Mouse (Mus musculus) c-Kit-positive CD71-positive TER-119-positive erythroid progenitor cells, embryonic 14.5 days (primary cell): Measurements from ENCODE around the gene B230104I21Rik.

Experiments
- DNase-seq: peaks from one replicate; pipeline ENCODE4 v3.0.0-alpha.2; 2013; ENCODE audit warnings: low spot score

The B230104I21Rik gene

GRCm38 (mm10) chr4:154348197-154348786 is 12.4 kb downstream of the B230104I21Rik start:
- DNase-seq = no peak

GRCm38 (mm10) chr4:154352246-154352645 is 16.3 kb downstream of the B230104I21Rik start:
- no peak for DNase-seq

- no peak for DNase-seq
These were observed 19.5 kb downstream of the B230104I21Rik start for GRCm38 (mm10) chr4:154355408-154355807.

GRCm38 (mm10) chr4:154358370-154358769 is 22.4 kb downstream of the B230104I21Rik start:
- DNase-seq = no peak

- DNase-seq = no peak
These were observed 22.9 kb downstream of the B230104I21Rik start for GRCm38 (mm10) chr4:154358816-154359215.

GRCm38 (mm10) chr4:154359762-154360300 is 23.9 kb downstream of the B230104I21Rik start:
- DNase-seq = no peak

- no peak for DNase-seq
These were observed 24.5 kb downstream of the B230104I21Rik start for GRCm38 (mm10) chr4:154360441-154360840.

- DNase-seq = no peak
These were observed 24.9 kb downstream of the B230104I21Rik start for GRCm38 (mm10) chr4:154360850-154361249.

- DNase-seq = no peak
These were observed 28.8 kb downstream of the B230104I21Rik start for GRCm38 (mm10) chr4:154364752-154365151.

GRCm38 (mm10) chr4:154366836-154367235 is 30.9 kb downstream of the B230104I21Rik start:
- DNase-seq = no peak

GRCm38 (mm10) chr4:154369089-154369488 is 33.2 kb downstream of the B230104I21Rik start:
- no peak for DNase-seq

- no peak for DNase-seq
These were observed 34.9 kb downstream of the B230104I21Rik start for GRCm38 (mm10) chr4:154370841-154371240.

GRCm38 (mm10) chr4:154371542-154372247 is 35.8 kb downstream of the B230104I21Rik start:
- DNase-seq = no peak

- no peak for DNase-seq
These were observed 40.2 kb downstream of the B230104I21Rik start for GRCm38 (mm10) chr4:154375939-154376625.

GRCm38 (mm10) chr4:154378876-154379275 is 42.9 kb downstream of the B230104I21Rik start:
- DNase-seq = no peak

- no peak for DNase-seq
These were observed 49.3 kb downstream of the B230104I21Rik start for GRCm38 (mm10) chr4:154385208-154385607.

- DNase-seq = no peak
These were observed 50.0 kb downstream of the B230104I21Rik start for GRCm38 (mm10) chr4:154385918-154386317.

GRCm38 (mm10) chr4:154386810-154387209 is 50.9 kb downstream of the B230104I21Rik start:
- DNase-seq = no peak

GRCm38 (mm10) chr4:154389641-154390040 is 53.7 kb downstream of the B230104I21Rik start:
- DNase-seq = no peak

- DNase-seq = no peak
These were observed 54.6 kb downstream of the B230104I21Rik start for GRCm38 (mm10) chr4:154390333-154391080.

- DNase-seq = no peak
These were observed 56.7 kb downstream of the B230104I21Rik start for GRCm38 (mm10) chr4:154392641-154393040.
